Mouse (Mus musculus): ENCODE results near the gene Usp22. TPM values are rescaled to one million over a fixed set of nuclear protein-coding genes. Genes with fewer than 3 reads are reported as not detected.
A peak's percentile ranks its signal among the peaks of the same experiment; 100 is the strongest.
"Not testable (repeated sequence)": the region's sequence is repeated elsewhere in the genome, so short reads cannot be mapped to it uniquely, and the experiment has no call there.

Gene Usp22
- total and polyA plus RNA-seq, 2 experiments from 2014 or later, result 34.7 to 95.8 TPM

DNA sequence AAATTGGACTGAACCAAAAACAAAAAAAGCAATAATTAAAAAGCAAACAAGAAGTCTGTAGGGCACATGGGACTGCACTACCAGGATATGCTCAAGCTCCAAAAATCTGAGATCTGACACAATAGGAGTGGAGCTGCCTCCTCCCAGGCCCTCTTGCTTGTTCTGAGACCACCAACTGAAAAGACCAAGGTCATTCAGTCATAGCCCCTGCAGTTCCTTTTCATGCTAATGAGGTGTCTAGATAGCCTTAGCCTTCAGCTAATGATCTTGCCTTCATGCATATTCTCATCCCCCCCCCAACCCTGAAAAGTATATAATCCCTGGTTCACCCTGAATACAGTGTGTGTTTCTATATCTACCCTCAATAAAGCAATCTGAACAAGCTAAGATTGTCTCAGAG lies 6.8 kb upstream of the Usp22 start:
- Histone ChIP-seq H3K9me3 (replicated peaks; ENCODE audit: control insufficient read depth, low read length) (no peaks in the 10 kb centered on the region), H3K4me3 (ENCODE audit: low read depth, low read length) (no peak overlapping the region), H3K9ac (replicated peaks; ENCODE audit: low read depth, low read length) (no peak overlapping the region), H3K27ac (ENCODE audit: low read depth) (no peak overlapping the region), H3K4me1 (ENCODE audit: control insufficient read depth, insufficient read depth) (no peaks in the 10 kb centered on the region), H3K4me2 (ENCODE audit: low read depth, low read length) (no peak overlapping the region), H3K27me3 (ENCODE audit: control insufficient read depth, insufficient read depth, low read length) (no peaks in the 10 kb centered on the region), H3K36me3 (replicated peaks; ENCODE audit: control insufficient read depth, insufficient read depth, low read length) (no peaks in the 10 kb centered on the region)
- DNase-seq (ENCODE audit: low spot score) (no peak), ATAC-seq (ENCODE audit: insufficient read depth, low read depth) (no peak)
- TF ChIP-seq CTCF (IDR thresholded peaks at IDR 0.05; ENCODE audit: low read depth) (no peak), EP300 (IDR thresholded peaks at IDR 0.05; ENCODE audit: low read depth) (no peak)

DNA sequence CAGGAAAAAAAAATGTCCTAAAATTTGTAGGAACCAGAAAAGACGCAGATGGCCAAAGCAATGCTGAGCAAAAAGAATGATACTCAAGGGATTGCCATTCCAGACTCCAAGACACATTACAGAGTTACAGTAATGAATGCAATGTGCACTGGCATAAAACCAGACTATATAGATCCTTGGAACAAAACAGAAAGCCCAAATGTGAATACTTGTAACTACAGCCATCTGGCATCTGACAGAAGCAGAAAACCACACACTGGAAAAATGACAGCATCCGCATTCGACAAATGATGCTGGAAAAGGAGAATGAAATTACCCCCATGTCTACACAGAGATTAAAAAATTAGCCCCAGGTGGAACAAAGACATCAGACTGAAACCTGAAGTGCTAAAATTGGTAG lies 5.5 kb upstream of the Usp22 start:
- H3K27me3 ChIP-seq (ENCODE audit: control insufficient read depth, insufficient read depth, low read length), result no peaks in the 10 kb centered on the region
- no peak for ATAC-seq (ENCODE audit: insufficient read depth, low read depth)
- DNase-seq (ENCODE audit: low spot score), result no peak
- no peak overlapping the region for H3K4me3 ChIP-seq (ENCODE audit: low read depth, low read length)
- no peaks in the 10 kb centered on the region for H3K36me3 ChIP-seq (replicated peaks; ENCODE audit: control insufficient read depth, insufficient read depth, low read length)
- no peak overlapping the region for H3K9ac ChIP-seq (replicated peaks; ENCODE audit: low read depth, low read length)
- no peak for TF ChIP-seq CTCF (IDR thresholded peaks at IDR 0.05; ENCODE audit: low read depth)
- no peak for TF ChIP-seq EP300 (IDR thresholded peaks at IDR 0.05; ENCODE audit: low read depth)
- H3K9me3 ChIP-seq (replicated peaks; ENCODE audit: control insufficient read depth, low read length), result no peaks in the 10 kb centered on the region
- no peak overlapping the region for H3K4me2 ChIP-seq (ENCODE audit: low read depth, low read length)
- 80% methylated on average over 3 of the region's 3 CpGs for WGBS
- H3K27ac ChIP-seq (ENCODE audit: low read depth), result no peak overlapping the region
- H3K4me1 ChIP-seq (ENCODE audit: control insufficient read depth, insufficient read depth), result no peaks in the 10 kb centered on the region; the same call in 1 of the 2 replicates

- H3K4me1 ChIP-seq (ENCODE audit: control insufficient read depth, insufficient read depth), result peaks cover 9% of the 10 kb centered on the region; the same call in 1 of the 2 replicates
- H3K9me3 ChIP-seq (replicated peaks; ENCODE audit: control insufficient read depth, low read length), result no peaks in the 10 kb centered on the region
- H3K9ac ChIP-seq (replicated peaks; ENCODE audit: low read depth, low read length), result no peak overlapping the region
- 74% methylated on average over 1 of the region's 1 CpGs for WGBS
- no peaks in the 10 kb centered on the region for H3K36me3 ChIP-seq (replicated peaks; ENCODE audit: control insufficient read depth, insufficient read depth, low read length)
- H3K27me3 ChIP-seq (ENCODE audit: control insufficient read depth, insufficient read depth, low read length), result no peaks in the 10 kb centered on the region
- no peak overlapping the region for H3K4me2 ChIP-seq (ENCODE audit: low read depth, low read length)
- ATAC-seq (ENCODE audit: insufficient read depth, low read depth) (no peak), DNase-seq (ENCODE audit: low spot score) (no peak)
- TF ChIP-seq CTCF (IDR thresholded peaks at IDR 0.05; ENCODE audit: low read depth), result no peak
- no peak for TF ChIP-seq EP300 (IDR thresholded peaks at IDR 0.05; ENCODE audit: low read depth)
- H3K27ac ChIP-seq (ENCODE audit: low read depth), result no peak overlapping the region
- no peak overlapping the region for H3K4me3 ChIP-seq (ENCODE audit: low read depth, low read length)
Observed at GRCm38 (mm10) chr11:61176321-61176720, 1.5 kb upstream of the Usp22 start.

GRCm38 (mm10) chr11:61175778-61176177 lies 923 bp upstream of the Usp22 start:
- ATAC-seq (ENCODE audit: insufficient read depth, low read depth), result no peak
- H3K27ac ChIP-seq (ENCODE audit: low read depth), result no peak overlapping the region
- 79% methylated on average over 5 of the region's 5 CpGs for WGBS
- TF ChIP-seq CTCF (IDR thresholded peaks at IDR 0.05; ENCODE audit: low read depth), result no peak
- TF ChIP-seq EP300 (IDR thresholded peaks at IDR 0.05; ENCODE audit: low read depth), result no peak
- no peaks in the 10 kb centered on the region for H3K27me3 ChIP-seq (ENCODE audit: control insufficient read depth, insufficient read depth, low read length)
- no peaks in the 10 kb centered on the region for H3K9me3 ChIP-seq (replicated peaks; ENCODE audit: control insufficient read depth, low read length)
- H3K36me3 ChIP-seq (replicated peaks; ENCODE audit: control insufficient read depth, insufficient read depth, low read length), result no peaks in the 10 kb centered on the region
- H3K4me1 ChIP-seq (ENCODE audit: control insufficient read depth, insufficient read depth), result peaks cover 9% of the 10 kb centered on the region; the same call in 1 of the 2 replicates
- H3K4me3 ChIP-seq (ENCODE audit: low read depth, low read length), result no peak overlapping the region
- no peak for DNase-seq (ENCODE audit: low spot score)
- H3K9ac ChIP-seq (replicated peaks; ENCODE audit: low read depth, low read length), result no peak overlapping the region
- H3K4me2 ChIP-seq (ENCODE audit: low read depth, low read length), result peak overlapping the region; percentile 57

DNA sequence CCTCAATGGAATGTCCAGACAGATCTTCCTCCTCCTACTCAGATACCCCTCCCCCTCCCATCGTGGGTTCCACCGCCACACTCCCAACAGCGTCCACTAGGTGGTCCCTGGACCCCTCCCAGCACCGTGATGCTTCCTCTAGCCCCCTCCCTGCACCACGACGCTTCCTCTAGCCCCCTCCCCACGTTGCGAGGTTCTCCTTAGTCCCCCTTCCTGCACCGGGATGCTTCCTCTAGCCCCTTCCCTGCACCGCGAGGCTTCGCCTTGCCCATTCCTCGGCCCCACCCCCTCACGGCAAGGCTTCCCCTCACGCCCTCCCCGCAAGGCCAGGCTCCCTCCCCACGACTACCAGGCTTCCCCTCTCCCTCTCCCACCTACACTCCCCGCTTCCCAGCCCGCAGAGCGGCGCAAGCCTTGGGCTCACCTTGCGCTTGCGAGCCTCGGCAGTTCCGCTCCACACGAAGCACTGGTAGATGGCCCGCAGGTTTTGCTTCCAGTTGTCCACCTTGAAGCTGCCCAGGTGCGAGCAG lies 499 bp downstream of the Usp22 start:
- Histone ChIP-seq H3K36me3 (replicated peaks; ENCODE audit: control insufficient read depth, insufficient read depth, low read length) (no peaks in the 10 kb centered on the region), H3K4me3 (ENCODE audit: low read depth, low read length) (peak overlapping the region; percentile 94), H3K4me2 (ENCODE audit: low read depth, low read length) (peak overlapping the region; percentile 88), H3K9me3 (replicated peaks; ENCODE audit: control insufficient read depth, low read length) (no peaks in the 10 kb centered on the region), H3K27me3 (ENCODE audit: control insufficient read depth, insufficient read depth, low read length) (no peaks in the 10 kb centered on the region), H3K9ac (replicated peaks; ENCODE audit: low read depth, low read length) (peak overlapping the region; percentile 94), H3K27ac (ENCODE audit: low read depth) (peak overlapping the region; percentile 96), H3K4me1 (ENCODE audit: control insufficient read depth, insufficient read depth) (peaks cover 11% of the 10 kb centered on the region; the same call in 1 of the 2 replicates)
- TF ChIP-seq EP300 (IDR thresholded peaks at IDR 0.05; ENCODE audit: low read depth), result no peak
- peak; percentile 47 for TF ChIP-seq CTCF (IDR thresholded peaks at IDR 0.05; ENCODE audit: low read depth)
- DNase-seq (ENCODE audit: low spot score) (peak; percentile 68), ATAC-seq (ENCODE audit: insufficient read depth, low read depth) (peak; percentile 28)
- WGBS, result under 1% methylated on average over 28 of the region's 28 CpGs

DNA sequence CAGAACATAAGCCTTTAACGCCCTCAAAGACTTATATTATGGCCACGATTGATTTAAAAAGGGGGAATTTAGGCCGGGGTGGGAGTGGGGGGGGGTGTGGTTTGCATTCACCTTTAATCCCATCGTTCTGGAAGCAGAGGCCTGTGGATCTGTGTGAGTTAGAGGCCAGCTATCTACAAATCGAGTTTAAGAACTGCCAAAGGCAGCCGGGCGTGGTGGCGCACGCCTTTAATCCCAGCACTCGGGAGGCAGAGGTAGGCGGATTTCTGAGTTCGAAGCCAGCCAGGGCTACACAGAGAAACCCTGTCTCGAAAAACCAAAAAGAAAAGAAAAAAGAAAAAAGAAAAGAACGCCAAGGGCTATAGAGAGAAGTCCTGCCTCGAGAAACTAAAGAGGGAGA lies 1.4 kb downstream of the Usp22 start:
- not testable (repeated sequence) for DNase-seq (ENCODE audit: low spot score); H3K36me3 ChIP-seq (replicated peaks; ENCODE audit: control insufficient read depth, insufficient read depth, low read length); H3K9me3 ChIP-seq (replicated peaks; ENCODE audit: control insufficient read depth, low read length); ATAC-seq (ENCODE audit: insufficient read depth, low read depth); H3K27me3 ChIP-seq (ENCODE audit: control insufficient read depth, insufficient read depth, low read length); H3K9ac ChIP-seq (replicated peaks; ENCODE audit: low read depth, low read length)
- WGBS, result 33% methylated on average over 15 of the region's 15 CpGs
- peak overlapping the region; percentile 94 for H3K4me3 ChIP-seq (ENCODE audit: low read depth, low read length)
- H3K4me1 ChIP-seq (ENCODE audit: control insufficient read depth, insufficient read depth), result peaks cover 14% of the 10 kb centered on the region; the same call in 1 of the 2 replicates
- H3K27ac ChIP-seq (ENCODE audit: low read depth), result peak overlapping the region; percentile 11; the same call in 1 of the 2 replicates
- peak overlapping the region; percentile 88 for H3K4me2 ChIP-seq (ENCODE audit: low read depth, low read length)

Measured in heart, postnatal 0 days (tissue).